Mouse (Mus musculus) hindbrain, embryonic 14.5 days (tissue): ENCODE results near the gene Adam22. TPM values are rescaled to one million over a fixed set of nuclear protein-coding genes. Genes with fewer than 3 reads are reported as not detected.

Experiments
- ATAC-seq: fragments of 200-750 bp; cut with Nextera tagmentation; 2 replicates; pipeline ENCODE4 v1.8.0; 2017; ENCODE audit warnings: moderate number of reproducible peaks, mild to moderate bottlenecking, moderate TSS enrichment, moderate library complexity; ENCODE audit not compliant: low FRiP score
- DNase-seq: peaks from one replicate; pipeline ENCODE4 v3.0.0-alpha.2; 2015; ENCODE audit warnings: low spot score
- H3K27ac ChIP-seq: fragments of 300-500 bp; sonication (generic); 2 replicates; pipeline ENCODE4 v1.5.1; 2014; ENCODE audit warnings: mild to moderate bottlenecking, moderate library complexity
- H3K27me3 ChIP-seq: fragments of 300-500 bp; sonication (generic); 2 replicates; pipeline ENCODE4 v1.6.1; 2014; ENCODE audit warnings: mild to moderate bottlenecking, low read length, mixed read lengths; ENCODE audit not compliant: control insufficient read depth, insufficient read depth
- H3K36me3 ChIP-seq: fragments of 300-500 bp; sonication (generic); replicated peaks from 2 replicates; pipeline ENCODE4 v1.6.1; 2014; ENCODE audit not compliant: control insufficient read depth, insufficient read depth
- H3K4me1 ChIP-seq: fragments of 300-500 bp; sonication (generic); replicated peaks from 2 replicates; pipeline ENCODE4 v1.6.1; 2014; ENCODE audit warnings: antibody characterized with exemption, low read length, mixed read lengths; ENCODE audit not compliant: control insufficient read depth, insufficient read depth
- H3K4me2 ChIP-seq: fragments of 300-500 bp; sonication (generic); replicated peaks from 2 replicates; pipeline ENCODE4 v1.6.1; 2014; ENCODE audit warnings: mild to moderate bottlenecking, moderate library complexity
- H3K4me3 ChIP-seq: fragments of 300-500 bp; sonication (generic); replicated peaks from 2 replicates; pipeline ENCODE4 v1.5.1; 2014; ENCODE audit warnings: mild to moderate bottlenecking, low read length
- H3K9ac ChIP-seq: fragments of 300-500 bp; sonication (generic); 2 replicates; pipeline ENCODE4 v1.6.1; 2014
- H3K9me3 ChIP-seq: fragments of 300-500 bp; sonication (generic); 2 replicates; pipeline ENCODE4 v1.6.1; 2016; ENCODE audit warnings: low read length; ENCODE audit not compliant: control insufficient read depth
- WGBS: fragments of 180-500 bp; shearing (Covaris S2); extraction: QIAGEN DNeasy Blood & Tissue Kit; methylation state at CpG from one replicate; pipeline ENCODE4 v1.1.7; 2014; 5-methylcytosine and 5-hydroxymethylcytosine counted together
- polyA plus RNA-seq: library from polyadenylated mRNA; unstranded; fragments of >200 nt; fragmentation: Nextera tagmentation; extraction: Ambion mirVana; gene quantifications from 2 replicates; pipeline ENCODE4 v1.2.1, GENCODE M21; 2014

Adam22 gene
- polyA plus RNA-seq, 1 experiment from 2014 or later = 55.6 TPM

GRCm38 (mm10) chr5:8368781-8369180 lies 821 bp upstream of the Adam22 start:
- Histone ChIP-seq H3K36me3 (no peaks in the 10 kb centered on the region; the same call in 1 of the 2 replicates), H3K4me3 (no peak overlapping the region), H3K4me2 (0 out of 2 replicates have a peak overlapping the region, but pooled peaks have one; percentile 52), H3K9ac (no peak overlapping the region), H3K9me3 (no peaks in the 10 kb centered on the region), H3K27me3 (no peaks in the 10 kb centered on the region; the same call in 1 of the 2 replicates), H3K4me1 (peaks cover 11% of the 10 kb centered on the region), H3K27ac (no peak overlapping the region)
- DNase-seq (no peak), ATAC-seq (no peak)
- 87% methylated on average over 5 of the region's 5 CpGs for WGBS

DNA sequence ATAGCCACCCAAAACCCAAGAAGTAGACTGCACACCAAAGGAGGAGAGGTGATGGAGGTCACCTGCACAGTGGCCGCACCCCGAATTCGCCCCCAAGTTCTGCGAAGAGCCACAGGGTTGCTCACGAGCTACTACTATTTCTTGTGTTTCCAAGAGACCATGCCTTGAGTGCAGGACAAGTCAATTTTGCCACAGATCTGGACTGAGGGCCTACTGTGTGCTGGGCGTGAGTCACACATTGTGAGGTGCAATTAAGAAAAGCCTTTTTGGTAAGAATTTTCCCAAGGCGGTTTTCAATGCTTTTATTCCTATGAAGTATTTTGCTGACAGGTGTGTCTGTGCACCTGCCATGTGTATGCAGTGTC lies 350 bp upstream of the Adam22 start:
- ATAC-seq (no peak), DNase-seq (no peak)
- no peaks in the 10 kb centered on the region for H3K9me3 ChIP-seq
- H3K4me2 ChIP-seq = peak overlapping the region; percentile 52
- peaks cover 11% of the 10 kb centered on the region for H3K4me1 ChIP-seq
- no peaks in the 10 kb centered on the region; the same call in 1 of the 2 replicates for H3K36me3 ChIP-seq
- peak overlapping the region; percentile 83 for H3K9ac ChIP-seq
- no peak overlapping the region for H3K27ac ChIP-seq
- H3K4me3 ChIP-seq = peak overlapping the region; percentile 80
- WGBS = 44% methylated on average over 7 of the region's 7 CpGs
- no peaks in the 10 kb centered on the region; the same call in 1 of the 2 replicates for H3K27me3 ChIP-seq

DNA sequence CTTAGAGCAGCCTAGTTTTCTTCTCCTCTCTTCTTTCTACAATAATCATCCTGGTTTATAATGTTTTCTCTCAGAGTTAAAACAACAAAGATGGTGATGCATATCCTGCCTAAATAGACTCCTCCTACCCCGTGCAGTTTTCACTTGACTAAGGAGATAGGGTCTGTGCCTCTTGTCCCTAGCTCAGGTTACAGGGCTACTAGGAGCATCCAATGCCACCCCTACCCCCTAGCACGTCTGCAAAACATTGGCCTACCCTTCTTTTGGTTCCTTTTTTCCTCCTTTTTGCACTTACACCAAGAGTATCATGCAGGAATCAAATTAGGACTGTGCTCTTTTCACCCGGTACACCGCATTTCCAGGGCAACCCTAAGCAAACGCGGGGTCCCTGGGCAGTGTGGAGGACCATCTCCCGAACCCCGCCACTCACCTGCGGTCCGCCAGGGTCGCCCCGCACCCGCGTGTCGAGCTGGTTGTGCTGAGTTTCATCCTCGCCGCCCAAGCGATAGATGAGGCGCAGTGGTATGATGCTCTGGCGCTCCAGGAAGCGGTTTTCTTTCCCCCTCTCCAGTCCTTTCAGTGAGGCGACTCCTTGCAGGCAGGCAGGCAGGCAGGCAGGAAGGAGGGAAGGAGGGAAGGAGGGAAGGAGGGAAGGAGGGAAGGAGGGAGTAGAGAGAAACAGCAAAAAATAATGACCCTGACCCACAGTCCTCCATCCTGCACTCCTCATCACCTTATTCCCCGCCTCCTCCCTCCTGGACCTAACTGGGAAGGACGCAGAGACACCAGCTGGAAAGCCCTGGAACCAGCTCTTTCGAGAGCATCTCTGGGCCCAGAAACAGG lies 968 bp downstream of the Adam22 start:
- Histone ChIP-seq H3K4me2 (peak overlapping the region; percentile 52), H3K27ac (peak overlapping the region; percentile 86), H3K27me3 (no peaks in the 10 kb centered on the region; the same call in 1 of the 2 replicates), H3K9me3 (no peaks in the 10 kb centered on the region), H3K4me3 (peak overlapping the region; percentile 80), H3K36me3 (peaks cover under 1% of the 10 kb centered on the region; the same call in 1 of the 2 replicates), H3K4me1 (peaks cover 11% of the 10 kb centered on the region), H3K9ac (peak overlapping the region; percentile 83)
- WGBS = under 1% methylated on average over 24 of the region's 25 CpGs
- peak; percentile 53 for DNase-seq
- peak; percentile 64 for ATAC-seq

DNA sequence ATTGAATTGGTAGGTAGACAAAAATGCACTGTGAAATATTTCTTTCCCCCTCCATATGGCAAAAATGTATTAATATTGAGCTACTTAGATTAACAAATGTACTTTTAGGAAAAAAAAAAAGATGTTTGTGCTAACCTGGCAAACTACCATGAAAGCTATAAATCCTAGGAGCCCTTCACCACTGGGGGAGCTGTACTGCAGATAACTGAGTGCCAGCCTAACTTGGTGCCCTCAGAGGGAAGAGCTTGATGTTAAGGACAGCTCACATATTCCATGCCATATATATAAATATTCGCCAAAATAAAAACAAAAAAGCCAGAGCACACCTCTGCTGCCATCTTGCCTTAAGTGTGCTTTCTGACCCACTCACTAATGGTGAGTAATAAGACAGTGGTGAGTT lies 5.6 kb downstream of the Adam22 start:
- H3K9me3 ChIP-seq = no peaks in the 10 kb centered on the region
- ATAC-seq (no peak), DNase-seq (no peak)
- 59% methylated on average over 1 of the region's 1 CpGs for WGBS
- no peak overlapping the region for H3K27ac ChIP-seq
- H3K4me3 ChIP-seq = no peak overlapping the region
- no peaks in the 10 kb centered on the region for H3K27me3 ChIP-seq
- peaks cover 17% of the 10 kb centered on the region for H3K4me1 ChIP-seq
- peaks cover 12% of the 10 kb centered on the region for H3K36me3 ChIP-seq
- H3K4me2 ChIP-seq = no peak overlapping the region
- no peak overlapping the region for H3K9ac ChIP-seq

DNA sequence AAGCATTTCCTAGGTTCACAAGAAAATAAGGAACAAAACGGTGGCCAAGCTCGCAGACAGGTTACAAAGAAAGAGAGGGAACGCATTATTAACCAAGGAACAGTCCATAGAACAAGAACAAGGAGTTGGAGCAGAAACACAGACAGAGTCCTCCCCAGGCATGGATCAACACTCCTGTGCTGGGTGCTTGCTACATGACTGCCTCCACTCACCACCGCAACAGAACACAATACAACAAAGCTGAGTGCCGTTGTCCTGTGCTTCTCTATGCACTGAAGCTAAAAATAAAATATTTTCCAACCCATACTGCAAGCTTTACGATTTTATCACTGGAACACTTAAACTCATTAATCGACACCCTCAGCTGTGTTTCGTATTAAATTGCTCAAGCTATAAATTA lies 10.3 kb downstream of the Adam22 start:
- 0 out of 2 replicates have a peak overlapping the region, but pooled peaks have one; percentile 5 for H3K27ac ChIP-seq
- peaks cover 12% of the 10 kb centered on the region; the same call in 1 of the 2 replicates for H3K36me3 ChIP-seq
- ATAC-seq (no peak), DNase-seq (no peak)
- peaks cover 12% of the 10 kb centered on the region for H3K4me1 ChIP-seq
- WGBS = 71% methylated on average over 8 of the region's 8 CpGs
- H3K27me3 ChIP-seq = no peaks in the 10 kb centered on the region
- no peak overlapping the region for H3K4me2 ChIP-seq
- no peak overlapping the region for H3K9ac ChIP-seq
- 0 out of 2 replicates have a peak, but pooled peaks cover 3% of the 10 kb centered on the region for H3K9me3 ChIP-seq
- no peak overlapping the region for H3K4me3 ChIP-seq

DNA sequence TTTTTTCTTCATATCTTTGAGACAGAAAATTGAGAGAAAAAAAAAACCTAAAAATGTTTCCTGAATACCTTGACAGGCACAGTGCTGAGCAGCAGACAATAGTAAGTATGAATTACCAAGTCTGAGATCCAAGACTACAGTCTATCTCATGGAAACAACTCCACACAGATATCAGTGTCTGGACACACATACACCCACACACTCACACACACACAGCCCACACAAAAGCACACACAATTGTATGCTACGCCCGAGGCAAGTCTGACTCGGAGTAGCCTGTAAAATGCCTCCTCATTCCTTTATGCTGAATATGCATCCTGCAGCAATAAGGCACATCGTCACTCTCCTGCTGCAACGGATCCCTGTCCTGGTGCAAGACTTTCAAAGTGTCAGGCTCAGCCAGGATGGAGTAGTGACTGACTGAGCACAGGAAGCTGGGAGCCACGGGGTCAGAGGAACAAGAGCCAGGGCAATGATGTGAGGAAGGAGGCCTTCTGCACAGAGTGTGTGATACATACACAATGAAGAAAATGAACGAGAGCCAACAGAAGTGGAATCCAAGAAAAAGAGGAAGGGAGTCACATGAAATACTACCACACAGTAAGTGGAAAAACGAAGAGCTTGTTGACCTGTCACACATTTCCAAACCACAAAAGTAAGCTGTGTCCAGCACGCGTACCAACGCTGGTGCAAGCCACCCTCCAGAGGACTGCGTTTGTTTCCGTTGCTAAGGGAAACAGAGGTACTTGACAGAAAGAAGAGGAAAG lies 10.9 kb downstream of the Adam22 start:
- 0 out of 2 replicates have a peak, but pooled peaks cover 3% of the 10 kb centered on the region for H3K9me3 ChIP-seq
- H3K9ac ChIP-seq = no peak overlapping the region
- 56% methylated on average over 13 of the region's 13 CpGs for WGBS
- 0 out of 2 replicates have a peak overlapping the region, but pooled peaks have one; percentile 5 for H3K27ac ChIP-seq
- H3K4me1 ChIP-seq = peaks cover 12% of the 10 kb centered on the region
- no peak for DNase-seq
- H3K27me3 ChIP-seq = no peaks in the 10 kb centered on the region
- H3K4me2 ChIP-seq = no peak overlapping the region
- H3K4me3 ChIP-seq = no peak overlapping the region
- peaks cover 12% of the 10 kb centered on the region; the same call in 1 of the 2 replicates for H3K36me3 ChIP-seq
- no peak; the same call in 1 of the 2 replicates for ATAC-seq

- H3K4me2 ChIP-seq = no peak overlapping the region
- peaks cover 12% of the 10 kb centered on the region for H3K4me1 ChIP-seq
- no peak overlapping the region for H3K27ac ChIP-seq
- peaks cover 5% of the 10 kb centered on the region; the same call in 1 of the 2 replicates for H3K36me3 ChIP-seq
- H3K27me3 ChIP-seq = no peaks in the 10 kb centered on the region
- DNase-seq (no peak), ATAC-seq (peak; percentile 47; the same call in 1 of the 2 replicates)
- H3K4me3 ChIP-seq = no peak overlapping the region
- 58% methylated on average over 2 of the region's 2 CpGs for WGBS
- H3K9ac ChIP-seq = no peak overlapping the region
- 0 out of 2 replicates have a peak, but pooled peaks cover 3% of the 10 kb centered on the region for H3K9me3 ChIP-seq
Measured at GRCm38 (mm10) chr5:8356326-8356725, 11.6 kb downstream of the Adam22 start.

DNA sequence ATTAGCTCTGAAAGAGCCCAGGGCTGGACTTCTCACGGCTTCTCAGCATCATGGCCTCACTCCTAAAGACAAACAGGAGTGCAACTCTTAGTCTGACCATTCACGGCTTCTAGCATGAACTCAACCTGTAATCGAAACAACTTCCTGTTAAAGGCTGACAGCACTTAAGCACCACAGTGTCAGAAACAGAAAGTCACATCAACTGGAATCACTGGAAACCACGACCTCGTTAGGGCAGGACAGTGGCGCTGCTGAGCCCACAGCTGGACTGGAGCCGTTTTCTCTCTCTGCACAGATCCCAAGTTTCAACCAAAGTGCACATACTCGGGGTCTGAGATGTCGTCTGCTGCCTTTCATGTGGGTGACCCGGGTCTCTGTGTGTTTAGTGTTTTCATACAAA lies 18.4 kb downstream of the Adam22 start:
- Histone ChIP-seq H3K4me1 (no peaks in the 10 kb centered on the region), H3K9ac (no peak overlapping the region), H3K4me2 (no peak overlapping the region), H3K9me3 (no peaks in the 10 kb centered on the region), H3K4me3 (no peak overlapping the region), H3K27ac (no peak overlapping the region), H3K27me3 (no peaks in the 10 kb centered on the region), H3K36me3 (no peaks in the 10 kb centered on the region)
- 84% methylated on average over 10 of the region's 10 CpGs for whole genome bisulfite sequencing
- DNase-seq (no peak), ATAC-seq (no peak)

GRCm38 (mm10) chr5:8346329-8346728 lies 21.6 kb downstream of the Adam22 start:
- no peak overlapping the region for H3K9ac ChIP-seq
- no peaks in the 10 kb centered on the region for H3K4me1 ChIP-seq
- no peak overlapping the region for H3K4me2 ChIP-seq
- H3K36me3 ChIP-seq = no peaks in the 10 kb centered on the region
- ATAC-seq (no peak), DNase-seq (no peak)
- H3K27ac ChIP-seq = no peak overlapping the region
- no peak overlapping the region for H3K4me3 ChIP-seq
- H3K27me3 ChIP-seq = no peaks in the 10 kb centered on the region
- H3K9me3 ChIP-seq = no peaks in the 10 kb centered on the region
